Mouse (Mus musculus) embryonic facial prominence, embryonic 15.5 days (tissue): ENCODE data around the gene Fabp2. TPM values are rescaled to one million over a fixed set of nuclear protein-coding genes. Genes with fewer than 3 reads are reported as not detected.
A peak's percentile ranks its signal among the peaks of the same experiment; 100 is the strongest.
"Not testable (repeated sequence)": the region's sequence is repeated elsewhere in the genome, so short reads cannot be mapped to it uniquely, and the experiment has no call there.

ENCODE experiments used
- ATAC-seq: fragments of 200-750 bp; cut with Nextera tagmentation; 2 replicates; pipeline ENCODE4 v1.8.0; 2017; ENCODE audit warnings: low read depth, moderate TSS enrichment; ENCODE audit not compliant: insufficient number of reproducible peaks, low FRiP score, low TSS enrichment
- H3K27ac ChIP-seq: fragments of 300-500 bp; sonication (generic); replicated peaks from 2 replicates; pipeline ENCODE4 v1.5.1; 2015; ENCODE audit warnings: mild to moderate bottlenecking, inconsistent platforms
- H3K27me3 ChIP-seq: fragments of 300-500 bp; sonication (generic); 2 replicates; pipeline ENCODE4 v1.6.1; 2015; ENCODE audit warnings: inconsistent platforms
- H3K36me3 ChIP-seq: fragments of 300-500 bp; sonication (generic); 2 replicates; pipeline ENCODE4 v1.6.1; 2015; ENCODE audit warnings: mild to moderate bottlenecking, inconsistent platforms
- H3K4me1 ChIP-seq: fragments of 300-500 bp; sonication (generic); 2 replicates; pipeline ENCODE4 v1.6.1; 2015; ENCODE audit warnings: inconsistent platforms
- H3K4me2 ChIP-seq: fragments of 300-500 bp; sonication (generic); replicated peaks from 2 replicates; pipeline ENCODE4 v1.6.1; 2015; ENCODE audit warnings: mild to moderate bottlenecking, inconsistent platforms
- H3K4me3 ChIP-seq: fragments of 300-500 bp; sonication (generic); replicated peaks from 2 replicates; pipeline ENCODE4 v1.5.1; 2015; ENCODE audit warnings: mild to moderate bottlenecking, inconsistent platforms
- H3K9ac ChIP-seq: fragments of 300-500 bp; sonication (generic); 2 replicates; pipeline ENCODE4 v1.6.1; 2015; ENCODE audit warnings: inconsistent platforms
- H3K9me3 ChIP-seq: fragments of 300-500 bp; sonication (generic); replicated peaks from 2 replicates; pipeline ENCODE4 v1.6.1; 2016; ENCODE audit warnings: inconsistent platforms
- WGBS: fragments of 180-500 bp; shearing (Covaris S2); methylation state at CpG from one replicate; pipeline ENCODE4 v1.1.7; 2015; 5-methylcytosine and 5-hydroxymethylcytosine counted together
- polyA plus RNA-seq: library from polyadenylated mRNA; unstranded; fragments of >200 nt; fragmentation: Nextera tagmentation; extraction: Ambion mirVana; gene quantifications from 2 replicates; pipeline ENCODE4 v1.2.1, GENCODE M21; 2015

The Fabp2 gene
- polyA plus RNA-seq, 1 experiment from 2014 or later, result 0.35 TPM

DNA sequence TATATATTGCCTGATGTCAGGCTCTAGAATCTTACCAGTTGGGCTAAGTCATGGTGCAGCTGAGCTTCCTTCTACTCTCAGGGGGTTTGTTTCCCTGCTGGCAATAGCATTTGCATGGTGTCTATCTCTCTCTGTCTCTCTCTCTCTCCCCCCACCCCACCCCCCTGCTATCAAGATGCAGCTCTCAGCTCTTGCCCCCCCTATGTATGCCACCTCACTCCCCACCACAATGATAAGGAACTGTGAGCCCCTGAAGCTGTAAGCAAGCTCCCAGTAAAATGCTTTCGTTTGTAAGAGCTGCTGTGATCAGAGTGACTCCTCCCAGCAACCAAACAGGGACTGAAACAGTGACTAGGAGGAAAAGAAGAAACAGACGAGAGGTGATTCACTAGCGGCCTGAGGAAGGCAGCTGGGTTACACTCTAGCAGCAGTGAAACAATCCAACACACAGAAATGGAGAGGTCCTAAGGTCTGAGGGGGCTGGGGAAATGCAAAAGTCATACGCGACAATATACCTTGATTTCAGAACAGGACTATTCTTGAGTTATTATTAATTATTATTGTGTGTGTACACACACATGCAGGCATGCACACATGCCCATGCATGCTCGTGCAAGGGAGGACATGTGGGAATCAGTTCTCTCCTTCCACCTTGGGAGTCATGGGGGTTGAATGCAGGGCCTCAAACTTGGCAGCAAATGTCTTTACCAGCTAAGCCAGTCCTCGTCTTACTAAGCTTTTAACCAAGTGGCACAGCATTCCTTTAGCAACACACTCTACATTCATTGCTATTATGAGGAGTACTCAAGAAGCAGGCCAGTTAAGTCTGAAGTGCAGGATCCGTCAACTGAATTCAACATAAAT lies 25.9 kb downstream of the Fabp2 start:
- no peaks in the 10 kb centered on the region for H3K27me3 ChIP-seq
- no peaks in the 10 kb centered on the region for H3K9me3 ChIP-seq
- ATAC-seq, result no peak
- H3K36me3 ChIP-seq, result no peaks in the 10 kb centered on the region
- H3K4me3 ChIP-seq, result no peak overlapping the region
- no peak overlapping the region for H3K4me2 ChIP-seq
- 44% methylated on average over 8 of the region's 8 CpGs for whole genome bisulfite sequencing
- H3K9ac ChIP-seq, result no peak overlapping the region
- no peaks in the 10 kb centered on the region for H3K4me1 ChIP-seq
- peak overlapping the region; percentile 65 for H3K27ac ChIP-seq

DNA sequence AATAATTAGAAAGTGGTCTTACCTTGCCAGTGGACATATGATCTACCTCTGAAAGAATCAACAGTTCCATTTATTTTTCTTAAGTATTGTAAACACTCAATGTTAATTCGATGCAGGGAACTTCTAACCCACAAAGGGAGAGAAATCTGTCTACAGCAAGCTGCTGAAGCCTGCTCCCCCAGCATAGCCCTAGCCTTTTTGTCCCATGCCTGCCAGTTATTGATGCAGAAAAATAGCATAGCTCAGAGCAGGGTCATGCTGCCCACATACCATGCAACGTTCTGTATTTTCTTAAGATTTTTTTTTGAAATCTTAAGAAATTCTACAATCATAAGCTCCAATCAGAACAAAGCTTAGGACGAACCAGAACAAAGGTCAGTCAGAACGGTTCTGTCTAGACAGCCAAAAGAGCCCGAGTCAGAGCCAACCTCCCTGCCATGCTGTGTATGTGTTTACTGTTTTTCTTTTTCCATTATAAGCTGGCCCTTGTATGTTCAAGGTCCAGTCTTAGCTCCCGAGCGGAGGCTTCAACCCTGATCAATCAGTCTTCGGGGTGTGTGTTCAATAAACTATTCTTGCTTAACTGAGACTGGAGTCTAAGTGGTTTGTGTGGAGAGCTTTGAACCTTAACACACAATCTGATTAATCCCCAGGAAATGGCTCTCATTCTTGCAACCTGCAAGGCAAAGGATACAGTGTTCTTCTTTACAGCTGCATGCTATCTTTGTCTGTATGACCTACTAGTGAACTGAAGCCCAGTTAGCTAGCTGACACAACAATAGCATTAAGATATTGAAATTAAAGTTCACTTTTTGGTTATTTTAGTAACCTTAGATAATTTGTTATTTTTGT lies 27.0 kb downstream of the Fabp2 start:
- Histone ChIP-seq H3K9me3 (no peaks in the 10 kb centered on the region), H3K9ac (no peak overlapping the region), H3K4me2 (no peak overlapping the region), H3K36me3 (0 out of 2 replicates have a peak, but pooled peaks cover 5% of the 10 kb centered on the region), H3K27ac (0 out of 2 replicates have a peak overlapping the region, but pooled peaks have one; percentile 8), H3K4me1 (peaks cover 6% of the 10 kb centered on the region; the same call in 1 of the 2 replicates), H3K4me3 (no peak overlapping the region), H3K27me3 (no peaks in the 10 kb centered on the region)
- 69% methylated on average over 8 of the region's 8 CpGs for WGBS
- no peak for ATAC-seq

DNA sequence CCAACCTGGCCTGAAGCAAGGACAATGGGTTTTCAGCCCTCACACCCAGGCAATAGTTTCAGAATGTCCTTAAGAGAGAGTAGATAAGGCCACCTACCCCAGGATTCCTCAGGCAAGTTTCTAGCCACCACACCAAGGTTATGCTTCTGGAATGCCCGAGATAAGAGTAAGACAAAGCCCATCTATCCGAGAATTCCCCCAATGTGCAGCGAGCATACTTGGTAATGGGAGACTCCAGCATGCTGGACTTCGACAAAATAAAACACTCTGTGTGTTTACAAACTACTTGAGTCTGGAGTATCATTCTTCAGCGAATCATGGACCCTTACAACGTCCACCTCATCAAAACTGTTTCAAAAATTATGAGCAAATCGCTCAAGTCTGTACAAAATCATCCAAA lies 28.3 kb downstream of the Fabp2 start:
- Histone ChIP-seq H3K9ac (no peak overlapping the region), H3K4me3 (peak overlapping the region; percentile 61), H3K27me3 (no peaks in the 10 kb centered on the region), H3K9me3 (no peaks in the 10 kb centered on the region), H3K4me2 (peak overlapping the region; percentile 54), H3K4me1 (peaks cover 6% of the 10 kb centered on the region; the same call in 1 of the 2 replicates), H3K36me3 (0 out of 2 replicates have a peak, but pooled peaks cover 5% of the 10 kb centered on the region), H3K27ac (peak overlapping the region; percentile 88)
- ATAC-seq, result no peak
- WGBS, result 69% methylated on average over 7 of the region's 7 CpGs

DNA sequence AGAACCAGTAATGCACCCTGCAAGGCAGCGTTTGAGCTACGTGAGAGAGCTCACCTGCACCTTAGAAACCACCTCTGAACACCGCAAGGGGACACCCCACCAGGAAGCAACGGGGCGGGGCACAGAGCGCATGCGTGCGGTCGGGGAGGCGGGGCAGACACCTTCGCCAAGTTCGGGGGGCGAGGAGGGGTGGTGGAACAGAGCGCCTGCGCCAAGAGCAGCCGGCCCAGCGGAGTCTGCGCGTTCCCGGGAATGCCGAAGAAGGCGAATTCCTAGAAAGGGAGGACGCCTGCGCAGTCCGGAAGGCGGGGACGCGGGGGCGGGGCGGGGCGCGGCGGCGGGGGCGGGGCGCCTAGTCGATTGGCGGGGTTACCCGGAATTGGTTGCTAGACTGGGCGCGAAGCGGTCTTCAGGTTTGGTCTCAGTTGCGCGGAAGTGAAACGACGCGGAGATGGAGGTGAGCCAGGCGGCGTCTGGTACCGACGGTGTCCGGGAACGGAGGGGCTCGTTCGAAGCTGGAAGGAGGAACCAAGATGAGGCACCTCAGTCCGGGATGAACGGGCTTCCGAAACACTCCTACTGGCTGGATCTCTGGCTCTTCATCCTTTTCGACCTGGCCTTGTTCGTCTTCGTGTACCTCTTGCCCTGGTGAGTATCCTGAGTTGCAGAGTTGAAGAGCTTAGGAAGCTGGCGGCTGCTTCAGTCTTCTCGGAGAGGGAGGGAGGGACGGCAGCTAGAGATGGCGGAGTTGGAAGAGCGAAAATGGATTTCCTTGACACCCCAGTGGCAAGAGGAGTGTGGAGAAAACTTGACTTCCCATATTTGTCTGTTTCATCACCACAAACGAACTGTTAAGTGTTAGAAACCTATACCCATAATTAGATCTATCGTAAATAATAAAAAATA lies 29.4 kb downstream of the Fabp2 start, which contains the start of gene 1810037I17Rik:
1810037I17Rik (plus strand) TSS at position 195 of the 906 bp plus-strand sequence.
- Histone ChIP-seq H3K9ac (peak within 1 kb of the TSS; percentile 60), H3K27me3 (no peaks in the 10 kb centered on the region), H3K4me3 (peak within 1 kb of the TSS; percentile 61), H3K4me2 (peak within 1 kb of the TSS; percentile 54), H3K4me1 (peaks cover 6% of the 10 kb centered on the region; the same call in 1 of the 2 replicates), H3K27ac (peak within 1 kb of the TSS; percentile 88), H3K9me3 (no peaks in the 10 kb centered on the region), H3K36me3 (0 out of 2 replicates have a peak, but pooled peaks cover 5% of the 10 kb centered on the region)
- ATAC-seq, result peak; percentile 99
- under 1% methylated on average over 68 of the region's 68 CpGs for WGBS

DNA sequence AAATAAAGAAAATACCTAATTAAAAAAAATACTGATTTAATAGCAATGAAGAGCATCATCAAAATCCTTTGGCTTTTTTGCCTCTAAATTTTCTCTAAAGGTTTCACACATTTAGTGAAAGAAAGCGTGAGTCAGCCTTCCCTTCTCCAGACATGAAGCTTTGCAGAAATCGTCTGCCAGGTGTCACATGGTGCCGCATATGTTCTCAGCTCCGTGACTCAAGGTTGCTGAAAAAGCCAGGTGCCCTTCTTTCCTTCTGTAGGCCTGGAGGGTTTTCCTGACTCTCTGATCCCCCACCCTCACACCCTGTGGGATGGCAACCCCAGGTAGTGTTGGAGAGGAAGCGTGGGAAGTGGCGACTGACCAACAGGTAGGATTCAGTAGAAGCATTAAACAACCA lies 34.9 kb downstream of the Fabp2 start:
- no peaks in the 10 kb centered on the region for H3K9me3 ChIP-seq
- 88% methylated on average over 6 of the region's 6 CpGs for WGBS
- H3K4me2 ChIP-seq, result no peak overlapping the region
- H3K4me1 ChIP-seq, result peaks cover 6% of the 10 kb centered on the region; the same call in 1 of the 2 replicates
- H3K9ac ChIP-seq, result no peak overlapping the region
- no peak overlapping the region for H3K4me3 ChIP-seq
- no peak for ATAC-seq
- H3K27me3 ChIP-seq, result no peaks in the 10 kb centered on the region
- peaks cover 16% of the 10 kb centered on the region; the same call in 1 of the 2 replicates for H3K36me3 ChIP-seq
- no peak overlapping the region for H3K27ac ChIP-seq

DNA sequence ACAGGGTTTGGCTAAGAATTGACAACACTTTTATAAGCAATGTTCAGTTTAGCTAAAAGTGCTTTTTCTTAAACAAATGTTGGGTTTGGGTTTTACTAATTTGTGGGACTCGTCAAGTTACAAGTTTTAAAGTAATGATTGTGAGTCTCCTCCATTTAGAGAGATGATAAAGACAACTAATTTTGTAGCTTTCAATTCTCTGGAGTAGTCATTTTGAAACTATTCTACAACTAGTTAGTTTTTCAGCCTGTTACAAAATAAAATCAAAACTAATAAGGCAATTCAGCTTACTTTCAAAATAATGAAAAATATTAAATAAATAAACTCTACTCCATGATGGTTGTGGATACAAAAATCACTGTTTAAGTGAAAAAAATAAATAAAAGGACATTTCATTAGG lies 37.6 kb downstream of the Fabp2 start:
- H3K4me2 ChIP-seq, result no peak overlapping the region
- 92% methylated on average over 1 of the region's 1 CpGs for WGBS
- no peaks in the 10 kb centered on the region for H3K27me3 ChIP-seq

DNA sequence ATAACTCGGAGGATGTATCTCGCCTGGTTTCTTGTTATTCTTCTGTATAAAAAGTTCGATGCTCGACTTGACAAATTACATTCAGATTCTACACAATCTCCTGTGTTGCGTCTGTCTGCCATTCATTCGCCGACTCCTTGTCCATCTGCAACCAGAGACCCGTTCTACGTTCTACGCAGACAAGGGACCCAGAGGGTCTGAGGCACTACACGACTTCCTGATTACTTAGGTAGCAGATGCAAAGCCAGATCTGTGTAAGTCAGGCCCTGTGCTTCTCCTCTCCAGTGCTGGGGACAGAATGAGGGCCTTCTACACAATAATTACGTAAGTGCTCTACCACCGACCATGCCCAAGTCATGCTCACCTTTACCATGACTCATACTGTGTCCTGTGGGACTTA lies 42.3 kb downstream of the Fabp2 start:
- not testable (repeated sequence) for H3K4me2 ChIP-seq, H3K27ac ChIP-seq, ATAC-seq, H3K36me3 ChIP-seq, H3K27me3 ChIP-seq, H3K4me3 ChIP-seq, H3K9ac ChIP-seq, H3K9me3 ChIP-seq, H3K4me1 ChIP-seq
- 75% methylated on average over 13 of the region's 13 CpGs for WGBS

More for the DNA sequence above, 37.6 kb downstream of the Fabp2 start:
- no peak for ATAC-seq
- Histone ChIP-seq H3K4me1 (no peaks in the 10 kb centered on the region), H3K27ac (no peak overlapping the region), H3K9ac (no peak overlapping the region), H3K9me3 (no peaks in the 10 kb centered on the region), H3K4me3 (no peak overlapping the region), H3K36me3 (peaks cover 12% of the 10 kb centered on the region; the same call in 1 of the 2 replicates)

DNA sequence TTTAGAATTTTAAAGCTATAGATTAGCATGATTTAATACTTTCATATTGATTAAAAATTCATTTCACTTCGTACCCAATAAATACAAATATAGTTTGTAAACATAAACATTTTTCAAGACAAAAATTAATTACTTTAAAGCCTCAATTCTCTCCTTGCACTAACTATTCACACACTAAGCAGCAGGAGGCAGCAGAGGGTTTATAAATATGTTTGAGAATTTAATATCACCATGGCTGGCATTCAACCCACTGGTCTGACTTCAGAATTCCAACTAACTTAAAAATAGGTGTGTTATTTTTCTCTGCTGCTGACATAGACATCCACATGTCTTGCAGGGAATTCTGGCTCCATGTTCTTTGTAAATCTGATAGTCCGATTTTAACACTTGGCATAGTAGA lies 44.3 kb downstream of the Fabp2 start:
- peaks cover 2% of the 10 kb centered on the region; the same call in 1 of the 2 replicates for H3K36me3 ChIP-seq
- no peak overlapping the region for H3K4me3 ChIP-seq
- no peak overlapping the region for H3K4me2 ChIP-seq
- no peaks in the 10 kb centered on the region for H3K9me3 ChIP-seq
- no peaks in the 10 kb centered on the region for H3K4me1 ChIP-seq
- no peaks in the 10 kb centered on the region for H3K27me3 ChIP-seq
- no peak for ATAC-seq
- no peak overlapping the region for H3K27ac ChIP-seq
- no peak overlapping the region for H3K9ac ChIP-seq
- WGBS, result 75% methylated on average over 2 of the region's 2 CpGs

DNA sequence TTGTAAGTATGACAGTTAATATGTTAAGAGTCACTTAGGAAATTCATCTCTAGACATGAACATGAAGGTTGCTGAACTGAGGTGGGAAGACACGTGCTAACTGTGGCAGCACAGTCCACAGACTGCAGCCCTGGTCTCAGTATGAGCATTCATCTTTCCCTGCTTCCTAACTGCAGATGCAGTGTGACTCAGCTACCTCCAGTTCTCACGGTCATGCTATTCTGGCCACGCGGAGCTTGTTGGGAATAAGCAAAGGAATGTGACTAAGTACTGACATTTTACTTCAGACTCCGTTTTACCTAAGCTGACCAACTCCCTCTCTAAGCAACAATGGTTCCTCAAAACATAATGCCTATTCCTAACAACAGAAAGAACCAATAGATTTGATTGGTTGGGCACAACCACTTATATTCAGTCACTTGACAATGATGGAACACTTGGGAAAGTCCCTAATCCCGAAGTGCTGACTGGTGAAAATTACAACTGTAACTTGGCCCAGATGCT lies 48.6 kb downstream of the Fabp2 start:
- Histone ChIP-seq H3K9ac (no peak overlapping the region), H3K27me3 (no peaks in the 10 kb centered on the region), H3K36me3 (0 out of 2 replicates have a peak, but pooled peaks cover 2% of the 10 kb centered on the region), H3K4me2 (no peak overlapping the region), H3K4me3 (no peak overlapping the region), H3K9me3 (no peaks in the 10 kb centered on the region), H3K4me1 (no peaks in the 10 kb centered on the region), H3K27ac (no peak overlapping the region)
- no peak for ATAC-seq
- 82% methylated on average over 6 of the region's 6 CpGs for WGBS
